Mouse (Mus musculus): Measurements from ENCODE around the gene Filip1. TPM values are rescaled to one million over a fixed set of nuclear protein-coding genes. Genes with fewer than 3 reads are reported as not detected.

The Filip1 gene
- polyA plus RNA-seq, 1 experiment, result 2.9 TPM

DNA sequence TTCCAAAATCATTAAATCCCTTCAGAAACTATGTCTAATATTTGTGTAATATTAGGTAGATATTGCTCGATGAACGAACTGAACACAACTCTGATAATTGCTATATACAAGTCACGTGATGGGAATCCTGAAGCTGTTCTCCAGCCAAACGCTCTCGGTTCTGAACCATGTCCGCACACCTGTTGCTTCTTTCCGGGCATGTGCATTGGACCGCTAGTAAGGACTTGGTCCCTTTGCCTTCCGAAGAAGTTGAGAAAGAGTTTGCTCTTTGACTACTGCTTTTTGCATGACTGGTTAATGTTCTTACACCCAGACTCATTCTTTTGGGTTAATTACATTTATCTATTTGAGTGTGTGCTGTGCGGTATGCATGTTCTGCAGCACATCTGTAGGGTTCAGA is 207.2 kb downstream of the Filip1 start:
- Histone ChIP-seq H3K4me1 (ENCODE audit: control insufficient read depth, insufficient read depth, low read length) (no peaks in the 10 kb centered on the region), H3K4me3 (replicated peaks; ENCODE audit: insufficient read depth, low read depth, low read length) (no peak overlapping the region), H3K27me3 (ENCODE audit: control insufficient read depth, insufficient read depth, low read length) (no peaks in the 10 kb centered on the region; the same call in 1 of the 2 replicates), H3K27ac (ENCODE audit: insufficient read depth, low read length) (no peak overlapping the region)
- TF ChIP-seq POLR2A (IDR thresholded peaks at IDR 0.05; ENCODE audit: borderline replicate concordance, insufficient read depth, low read length) (no peak), CTCF (IDR thresholded peaks at IDR 0.05; ENCODE audit: borderline replicate concordance, insufficient read depth, low read depth, low read length) (no peak)
- no peak for DNase-seq
- 82% methylated on average over 10 of the region's 10 CpGs for WGBS

DNA sequence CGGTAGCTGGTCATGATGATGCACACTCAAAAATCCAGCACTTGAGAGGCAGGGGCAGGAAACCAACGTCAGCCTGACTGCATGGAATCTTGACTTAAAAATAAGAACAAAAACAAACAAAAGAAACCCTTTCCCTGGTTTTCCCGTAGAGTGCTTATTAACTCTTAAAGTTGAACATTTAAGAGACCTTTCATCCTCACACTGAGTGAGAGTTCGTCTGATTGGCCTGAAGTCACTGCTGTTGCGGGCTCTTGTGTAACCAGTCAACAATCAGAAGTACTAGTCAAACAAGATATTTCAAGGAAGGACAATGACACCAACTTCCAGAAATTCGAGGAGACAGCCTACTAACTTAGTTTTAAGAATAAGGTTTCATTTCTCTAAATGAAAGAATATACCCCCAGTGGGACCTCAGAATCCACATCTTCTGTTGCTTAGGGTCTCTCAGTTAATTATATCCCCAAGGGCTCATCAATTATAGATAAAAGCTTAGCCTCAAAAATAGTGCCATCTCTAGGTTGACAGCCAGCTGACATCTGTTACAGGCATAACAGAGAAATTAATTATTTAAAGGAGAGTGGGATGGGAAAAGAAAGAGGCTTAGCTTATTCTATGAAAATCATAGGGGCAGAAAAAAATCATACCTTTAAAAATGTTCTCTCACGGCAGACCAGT is 216.1 kb downstream of the Filip1 start:
- WGBS, result 72% methylated on average over 7 of the region's 7 CpGs
- DNase-seq, result no peak
- H3K4me1 ChIP-seq (ENCODE audit: control insufficient read depth, insufficient read depth, low read length), result no peaks in the 10 kb centered on the region
- no peaks in the 10 kb centered on the region for H3K27me3 ChIP-seq (ENCODE audit: control insufficient read depth, insufficient read depth, low read length)
- H3K4me3 ChIP-seq (replicated peaks; ENCODE audit: insufficient read depth, low read depth, low read length), result no peak overlapping the region
- no peak overlapping the region for H3K27ac ChIP-seq (ENCODE audit: insufficient read depth, low read length)
- TF ChIP-seq POLR2A (IDR thresholded peaks at IDR 0.05; ENCODE audit: borderline replicate concordance, insufficient read depth, low read length), result no peak
- TF ChIP-seq CTCF (IDR thresholded peaks at IDR 0.05; ENCODE audit: borderline replicate concordance, insufficient read depth, low read depth, low read length), result no peak

DNA sequence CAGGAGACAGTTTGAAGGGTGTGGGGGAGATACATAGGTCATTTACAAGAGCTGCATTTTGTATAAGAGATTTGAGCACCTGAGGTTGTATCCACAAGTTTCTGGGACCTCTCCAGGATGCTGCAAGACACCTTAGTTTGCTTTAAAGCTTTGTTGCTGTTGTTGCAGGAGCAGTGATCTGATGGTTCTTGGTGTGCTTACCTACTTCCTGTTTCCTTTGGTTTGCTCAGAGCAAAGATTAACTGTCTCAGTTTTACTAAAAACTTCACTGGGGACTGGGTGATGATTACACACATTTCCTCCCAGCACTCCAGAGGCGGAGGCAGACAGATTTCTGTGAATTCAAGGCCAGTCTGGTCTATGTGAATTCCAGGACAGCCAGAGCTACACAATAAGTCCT is 217.6 kb downstream of the Filip1 start:
- no peak overlapping the region for H3K27ac ChIP-seq (ENCODE audit: insufficient read depth, low read length)
- 91% methylated on average over 1 of the region's 1 CpGs for WGBS
- H3K27me3 ChIP-seq (ENCODE audit: control insufficient read depth, insufficient read depth, low read length), result no peaks in the 10 kb centered on the region
- H3K4me1 ChIP-seq (ENCODE audit: control insufficient read depth, insufficient read depth, low read length), result no peaks in the 10 kb centered on the region
- no peak for DNase-seq
- H3K4me3 ChIP-seq (replicated peaks; ENCODE audit: insufficient read depth, low read depth, low read length), result no peak overlapping the region
- TF ChIP-seq CTCF (IDR thresholded peaks at IDR 0.05; ENCODE audit: borderline replicate concordance, insufficient read depth, low read depth, low read length) (no peak), POLR2A (IDR thresholded peaks at IDR 0.05; ENCODE audit: borderline replicate concordance, insufficient read depth, low read length) (no peak)

DNA sequence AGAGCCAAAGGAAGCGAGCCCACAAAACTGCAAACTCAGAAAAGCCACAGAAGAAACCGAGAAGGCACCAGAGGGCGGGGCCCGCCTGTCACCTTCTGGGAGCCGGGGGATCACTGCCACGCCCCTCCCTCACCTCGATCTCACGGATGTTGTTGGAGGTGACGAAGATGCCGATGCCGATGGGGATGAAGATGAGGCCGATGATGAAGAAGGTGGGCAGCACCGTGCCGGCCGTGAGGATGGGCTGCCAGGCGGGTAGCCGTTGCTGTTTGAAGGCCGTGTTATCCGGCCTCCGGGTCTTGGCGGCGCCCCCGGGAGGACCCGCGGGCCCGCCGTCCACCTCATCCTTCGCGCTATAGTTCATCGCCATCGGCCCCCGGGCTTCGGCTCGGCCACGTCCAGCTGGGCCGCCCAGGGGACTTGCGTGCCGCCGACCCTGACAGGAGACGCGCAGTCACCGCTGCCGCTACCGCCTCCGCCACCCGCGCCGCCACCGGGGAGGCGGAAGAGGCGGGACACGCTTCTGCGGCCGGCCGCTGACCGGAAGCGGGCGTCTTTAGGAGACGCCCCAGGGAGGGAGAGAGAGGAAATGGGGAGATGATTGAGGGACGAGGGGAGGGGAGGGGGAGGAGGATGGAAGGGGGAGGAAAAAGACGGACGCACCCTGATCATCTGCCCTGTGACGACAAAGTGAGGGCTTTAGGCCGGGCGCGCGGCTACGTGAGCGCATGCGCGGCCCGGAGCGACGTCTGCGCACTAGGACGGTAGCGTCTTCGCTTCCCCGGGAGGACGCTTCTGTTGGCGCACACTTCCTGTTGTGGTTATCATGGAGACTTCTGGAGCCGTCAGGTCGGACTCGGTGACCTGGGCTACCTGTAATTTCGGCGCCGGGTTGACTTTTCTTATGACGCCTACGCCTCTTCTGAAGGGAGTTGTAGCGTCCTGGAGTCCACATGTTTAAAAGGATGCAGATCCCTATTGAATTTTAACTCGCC is 219.5 kb downstream of the Filip1 start, which contains the start of gene Tmem30a:
Tmem30a (minus strand) TSS at position 667 of the 995 bp plus-strand sequence.
- DNase-seq, result peak; percentile 96 to 98
- Histone ChIP-seq H3K27me3 (ENCODE audit: control insufficient read depth, insufficient read depth, low read length) (no peaks in the 10 kb centered on the region), H3K4me1 (ENCODE audit: control insufficient read depth, insufficient read depth, low read length) (no peaks in the 10 kb centered on the region), H3K27ac (ENCODE audit: insufficient read depth, low read length) (peak within 1 kb of the TSS; percentile 55), H3K4me3 (replicated peaks; ENCODE audit: insufficient read depth, low read depth, low read length) (peak within 1 kb of the TSS; percentile 97)
- under 1% methylated on average over 91 of the region's 91 CpGs for WGBS
- TF ChIP-seq POLR2A (IDR thresholded peaks at IDR 0.05; ENCODE audit: borderline replicate concordance, insufficient read depth, low read length), result peak; percentile 76
- no peak for TF ChIP-seq CTCF (IDR thresholded peaks at IDR 0.05; ENCODE audit: borderline replicate concordance, insufficient read depth, low read depth, low read length)

DNA sequence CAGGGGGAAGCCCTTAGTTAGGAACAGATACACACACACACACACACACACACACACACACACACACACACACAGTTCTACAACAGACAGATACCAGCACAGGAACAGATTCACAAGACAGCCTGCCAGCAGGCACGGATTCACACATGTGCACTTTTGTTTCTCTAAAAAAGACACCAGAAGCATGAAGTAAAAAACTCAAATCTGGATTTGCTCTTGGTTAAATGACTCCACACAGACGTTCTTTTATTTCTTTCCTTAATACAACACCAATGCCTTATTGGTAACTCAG is 226.9 kb downstream of the Filip1 start:
- Histone ChIP-seq H3K27me3 (ENCODE audit: control insufficient read depth, insufficient read depth, low read length) (no peaks in the 10 kb centered on the region), H3K4me1 (ENCODE audit: control insufficient read depth, insufficient read depth, low read length) (0 out of 2 replicates have a peak, but pooled peaks cover 3% of the 10 kb centered on the region), H3K4me3 (replicated peaks; ENCODE audit: insufficient read depth, low read depth, low read length) (no peak overlapping the region), H3K27ac (ENCODE audit: insufficient read depth, low read length) (no peak overlapping the region)
- WGBS, result 34% methylated on average over 2 of the region's 2 CpGs
- TF ChIP-seq POLR2A (IDR thresholded peaks at IDR 0.05; ENCODE audit: borderline replicate concordance, insufficient read depth, low read length) (no peak), CTCF (IDR thresholded peaks at IDR 0.05; ENCODE audit: borderline replicate concordance, insufficient read depth, low read depth, low read length) (no peak)
- no peak for DNase-seq

DNA sequence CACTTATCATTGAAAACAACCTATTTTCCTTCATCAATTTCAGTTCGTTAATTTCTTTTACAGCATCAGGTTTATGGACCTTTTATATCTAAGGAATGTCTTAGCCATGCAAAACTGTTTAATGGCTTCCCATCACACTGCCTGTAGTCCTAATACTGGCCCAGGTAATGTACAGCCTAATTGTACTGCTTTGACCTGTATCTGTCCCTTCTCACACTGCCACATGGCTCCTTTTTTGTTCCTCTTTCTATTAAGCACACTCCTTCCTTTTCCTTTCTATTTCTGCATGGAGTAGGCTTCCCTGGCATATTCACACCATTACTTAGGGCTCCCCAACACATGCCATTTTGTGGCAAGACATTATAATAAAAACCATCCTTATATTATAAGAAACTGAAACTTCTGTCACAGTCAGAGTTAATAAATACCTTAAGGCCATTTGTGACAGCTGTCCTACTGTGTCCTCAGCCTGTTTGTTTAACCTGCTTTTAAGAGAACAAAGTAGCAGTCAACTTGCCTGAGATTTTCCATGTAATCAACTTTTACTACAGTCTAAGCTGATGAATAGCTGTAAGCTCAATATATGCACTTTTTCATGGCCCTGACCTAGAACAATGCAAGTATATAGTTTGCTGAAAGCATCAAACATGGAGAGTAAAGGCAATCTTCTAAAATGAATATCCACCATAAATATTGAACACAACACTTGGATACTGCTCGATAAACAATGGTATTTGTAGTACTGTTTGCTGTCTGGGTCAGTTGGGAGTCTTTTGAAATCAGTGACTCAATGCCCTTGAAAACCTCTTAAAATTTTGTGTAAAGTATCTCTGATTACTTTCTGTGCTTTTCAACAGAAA is 227.5 kb downstream of the Filip1 start:
- no peak overlapping the region for H3K27ac ChIP-seq (ENCODE audit: insufficient read depth, low read length)
- no peak for TF ChIP-seq POLR2A (IDR thresholded peaks at IDR 0.05; ENCODE audit: borderline replicate concordance, insufficient read depth, low read length)
- TF ChIP-seq CTCF (IDR thresholded peaks at IDR 0.05; ENCODE audit: borderline replicate concordance, insufficient read depth, low read depth, low read length), result no peak
- no peak for DNase-seq
- H3K4me3 ChIP-seq (replicated peaks; ENCODE audit: insufficient read depth, low read depth, low read length), result no peak overlapping the region
- H3K27me3 ChIP-seq (ENCODE audit: control insufficient read depth, insufficient read depth, low read length), result no peaks in the 10 kb centered on the region
- WGBS, result 91% methylated on average over 2 of the region's 2 CpGs
- 0 out of 2 replicates have a peak, but pooled peaks cover 3% of the 10 kb centered on the region for H3K4me1 ChIP-seq (ENCODE audit: control insufficient read depth, insufficient read depth, low read length)

DNA sequence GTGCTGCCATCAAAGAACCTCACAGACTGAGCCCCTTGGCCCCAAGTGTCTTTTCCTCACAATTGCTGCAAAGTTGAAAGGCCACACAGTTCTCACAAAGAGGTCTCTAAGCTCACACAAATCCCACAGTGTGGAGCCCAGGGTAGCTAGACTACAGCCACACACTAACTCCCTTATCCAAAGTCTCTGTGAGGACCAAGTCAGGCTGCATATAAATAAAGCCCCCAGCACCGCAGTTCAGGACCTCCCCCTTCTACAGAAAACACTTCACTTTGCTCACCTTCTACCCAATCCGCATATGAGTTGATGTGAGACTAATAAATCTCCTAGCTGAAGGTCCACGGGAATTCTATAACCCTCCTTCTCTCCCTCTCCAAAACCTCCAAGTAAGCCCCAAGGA is 228.2 kb downstream of the Filip1 start:
- no peak overlapping the region for H3K27ac ChIP-seq (ENCODE audit: insufficient read depth, low read length)
- H3K4me3 ChIP-seq (replicated peaks; ENCODE audit: insufficient read depth, low read depth, low read length), result no peak overlapping the region
- H3K27me3 ChIP-seq (ENCODE audit: control insufficient read depth, insufficient read depth, low read length), result no peaks in the 10 kb centered on the region
- H3K4me1 ChIP-seq (ENCODE audit: control insufficient read depth, insufficient read depth, low read length), result 0 out of 2 replicates have a peak, but pooled peaks cover 3% of the 10 kb centered on the region
- no peak for DNase-seq
- TF ChIP-seq POLR2A (IDR thresholded peaks at IDR 0.05; ENCODE audit: borderline replicate concordance, insufficient read depth, low read length), result no peak
- TF ChIP-seq CTCF (IDR thresholded peaks at IDR 0.05; ENCODE audit: borderline replicate concordance, insufficient read depth, low read depth, low read length), result no peak
- WGBS, result 69% methylated on average over 3 of the region's 3 CpGs
